Mouse (Mus musculus) cerebellum, postnatal 36 days (tissue): Measurements from ENCODE around the gene Slit1.

Source experiments
- DNase-seq, 2 experiments: peaks; one replicate each; pipeline ENCODE4 v3.0.0; 2021 to 2022; ENCODE audit warnings: mixed read lengths in 2 of 2

Gene Slit1

DNA sequence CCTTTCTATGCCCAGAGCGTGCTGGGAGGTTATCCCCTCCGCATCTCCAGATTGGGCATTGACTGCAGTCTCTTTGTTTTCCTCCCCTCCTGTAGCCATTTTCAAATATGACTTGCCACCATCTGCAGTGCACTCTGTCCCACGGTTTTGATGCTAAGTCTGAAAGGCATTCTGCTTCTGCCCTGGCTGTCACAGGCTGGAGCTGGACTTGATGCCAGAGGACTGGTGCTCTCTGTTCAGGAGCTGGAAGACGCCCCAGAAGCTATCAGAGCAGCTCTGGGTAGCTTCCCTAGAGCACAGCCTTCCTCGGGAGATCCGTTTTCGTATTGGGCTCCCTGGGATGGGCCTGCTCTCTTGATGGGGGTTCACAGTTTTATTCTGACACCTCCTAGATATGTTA is 154.4 kb downstream of the Slit1 start:
- DNase-seq: no peak

DNA sequence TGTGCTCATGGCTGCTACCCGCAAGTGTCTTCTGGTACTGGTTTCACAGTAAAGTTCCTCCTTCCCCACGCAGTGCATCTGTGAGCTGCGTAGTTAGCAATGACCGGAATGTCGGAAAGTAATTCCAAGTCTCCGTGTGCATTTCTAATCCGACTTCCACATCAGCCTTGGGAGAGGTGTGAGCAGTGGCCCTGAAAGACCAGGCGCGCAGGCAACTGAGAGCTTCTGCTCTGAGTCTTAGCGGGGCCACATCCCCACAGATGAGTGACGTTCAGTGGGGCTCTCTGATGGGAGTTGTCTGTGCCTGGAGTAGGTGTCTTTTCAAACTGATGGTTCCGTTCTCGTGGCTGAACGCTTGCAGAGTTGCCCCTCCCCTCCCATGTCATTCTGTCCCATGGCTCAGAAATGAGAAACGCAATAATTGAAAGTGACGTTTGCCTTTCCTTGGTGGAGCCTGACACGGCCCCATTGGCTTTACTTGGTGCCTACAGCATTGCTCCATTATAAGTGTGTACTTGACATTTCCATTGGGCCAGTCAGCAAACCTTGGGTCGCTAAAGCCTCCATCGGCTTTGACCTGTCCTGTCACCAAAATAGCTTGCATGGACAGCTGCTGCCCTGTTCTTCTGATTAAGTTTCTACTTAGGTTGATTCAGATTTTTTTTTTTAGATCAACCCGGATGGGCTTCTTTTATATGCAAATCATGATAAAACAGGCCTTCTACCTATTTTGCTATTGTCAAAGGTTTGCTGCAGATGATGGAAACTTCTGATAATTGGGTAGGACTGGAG is 155.8 kb downstream of the Slit1 start:
- DNase-seq: no peak

DNA sequence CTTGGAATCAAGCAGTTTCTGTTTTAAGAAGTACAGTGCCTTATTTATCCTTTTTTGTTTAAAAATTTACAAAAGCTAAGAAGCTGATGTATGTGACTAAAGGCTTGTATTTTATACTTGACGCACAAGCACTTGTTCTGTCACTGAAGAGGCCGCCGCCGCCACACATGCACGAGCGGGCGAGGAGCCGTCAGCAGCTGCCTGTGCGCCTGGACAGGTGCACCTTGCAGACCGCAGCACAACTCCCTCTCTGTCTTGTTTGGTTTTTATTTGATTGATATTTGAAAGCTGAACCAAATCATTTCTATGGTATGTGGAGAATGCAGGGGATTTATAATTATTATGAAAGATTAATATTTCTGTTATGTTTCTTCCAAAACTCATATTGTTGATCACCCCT is 156.7 kb downstream of the Slit1 start:
- no peak for DNase-seq

DNA sequence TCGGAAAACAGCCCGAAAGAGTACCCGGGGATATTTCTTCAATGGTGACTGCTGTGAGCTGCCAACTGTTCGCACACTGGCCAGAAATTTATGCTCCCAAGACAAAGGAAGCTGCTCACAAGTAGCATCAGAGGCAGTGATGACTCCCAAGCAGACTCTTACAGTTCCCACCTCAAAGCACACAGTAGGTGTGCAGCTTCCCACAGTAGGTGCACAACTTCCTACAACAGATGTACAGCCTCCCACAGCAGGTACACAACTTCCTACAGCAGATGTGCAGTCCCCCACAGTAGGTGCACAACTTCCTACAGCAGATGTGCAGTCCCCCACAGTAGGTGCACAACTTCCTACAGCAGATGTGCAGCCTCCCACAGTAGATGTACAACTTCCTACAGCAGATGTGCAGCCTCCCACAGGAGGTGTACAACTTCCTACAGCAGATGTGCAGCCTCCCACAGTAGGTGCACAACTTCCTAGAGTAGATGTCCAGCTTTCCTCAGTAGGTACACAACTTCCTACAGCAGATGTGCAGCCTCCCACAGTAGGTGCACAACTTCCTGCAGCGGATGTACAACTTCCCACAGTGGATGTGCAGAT is 160.4 kb downstream of the Slit1 start:
- DNase-seq: no peak

DNA sequence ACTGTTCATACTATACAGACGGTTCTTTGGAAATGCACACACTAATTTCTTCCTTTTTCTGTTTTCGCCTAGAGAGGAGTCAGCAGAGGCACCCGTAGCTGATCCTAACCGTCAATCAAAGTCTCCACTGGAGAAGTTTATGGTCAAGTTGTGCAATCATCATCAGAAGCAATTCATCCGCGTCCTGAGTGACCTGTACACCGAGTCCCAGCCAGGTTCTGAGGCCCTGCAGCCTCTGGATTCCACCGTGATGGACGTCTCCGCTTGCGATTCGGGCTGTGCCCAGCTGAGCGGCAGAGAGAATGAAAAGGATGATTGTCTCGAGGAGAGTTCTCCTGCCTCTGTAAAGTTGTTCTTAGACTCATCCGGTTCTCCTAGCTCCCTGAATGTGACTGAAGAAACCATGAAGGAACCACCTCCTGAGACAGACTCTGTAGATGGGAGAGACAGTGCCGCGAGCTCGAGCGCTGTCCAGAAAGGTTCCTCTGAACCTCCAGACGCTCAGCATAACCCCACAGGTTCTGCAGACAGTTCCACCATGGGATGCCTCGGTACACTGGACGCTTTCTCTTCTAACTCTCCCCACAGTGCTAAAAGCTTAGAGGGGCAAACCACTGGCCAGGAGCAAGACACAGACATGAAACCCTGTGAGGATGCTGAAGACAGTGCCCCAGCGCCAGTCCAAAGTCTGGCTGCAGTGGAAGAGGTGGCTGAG is 161.6 kb downstream of the Slit1 start, which contains the start of gene Gm340:
Gene Gm340, plus strand, starts transcription at position 665 of the 715 bp plus-strand sequence.
- DNase-seq: no peak

DNA sequence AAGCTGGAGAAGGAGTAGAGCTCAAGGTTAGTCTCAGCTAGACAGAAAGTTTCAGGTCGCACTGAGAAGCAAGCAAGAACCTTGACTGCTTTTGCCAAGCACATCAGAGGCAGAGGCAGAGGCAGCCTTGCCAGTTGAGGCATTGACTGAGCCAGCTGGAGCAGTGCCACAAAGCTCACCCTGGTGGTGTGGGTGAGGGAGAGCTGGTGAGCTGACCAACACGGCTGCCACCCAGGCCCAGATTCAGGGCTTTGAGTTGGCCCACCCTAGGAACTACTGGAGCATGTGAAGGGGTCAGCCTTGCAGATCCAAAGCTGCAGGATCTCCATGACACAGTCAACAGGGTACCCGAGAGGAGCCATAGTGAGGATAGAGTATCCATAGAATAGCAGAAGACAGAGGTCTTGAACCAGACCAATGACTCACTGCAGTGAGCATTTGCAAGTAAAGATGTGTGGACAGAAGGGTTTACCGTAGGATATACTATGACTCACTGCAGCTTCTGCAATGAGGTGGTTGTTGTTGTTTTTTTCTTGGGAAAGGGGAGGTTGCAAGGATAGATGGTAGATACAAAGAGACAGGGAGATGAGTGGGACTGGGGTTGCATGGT is 164.0 kb downstream of the Slit1 start:
- DNase-seq: no peak

DNA sequence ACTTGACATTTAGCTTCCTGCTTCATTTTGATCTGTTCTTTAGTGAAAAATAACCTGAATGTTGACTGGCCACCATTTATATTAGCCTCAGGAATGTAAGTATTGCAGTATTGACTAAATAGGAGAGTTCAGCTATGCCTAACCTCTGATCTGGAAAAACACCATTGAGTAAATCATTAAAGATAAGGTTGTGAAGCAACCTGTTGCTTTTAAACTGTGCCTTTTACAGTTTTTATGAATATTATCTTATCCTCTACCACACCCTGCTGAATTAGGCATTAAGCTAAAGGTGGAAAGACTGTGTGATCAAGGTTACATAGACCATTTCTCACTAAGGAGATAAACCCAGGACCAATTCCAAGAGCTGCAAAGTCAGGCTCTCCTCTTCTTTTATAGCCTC is 165.9 kb downstream of the Slit1 start:
- no peak for DNase-seq

DNA sequence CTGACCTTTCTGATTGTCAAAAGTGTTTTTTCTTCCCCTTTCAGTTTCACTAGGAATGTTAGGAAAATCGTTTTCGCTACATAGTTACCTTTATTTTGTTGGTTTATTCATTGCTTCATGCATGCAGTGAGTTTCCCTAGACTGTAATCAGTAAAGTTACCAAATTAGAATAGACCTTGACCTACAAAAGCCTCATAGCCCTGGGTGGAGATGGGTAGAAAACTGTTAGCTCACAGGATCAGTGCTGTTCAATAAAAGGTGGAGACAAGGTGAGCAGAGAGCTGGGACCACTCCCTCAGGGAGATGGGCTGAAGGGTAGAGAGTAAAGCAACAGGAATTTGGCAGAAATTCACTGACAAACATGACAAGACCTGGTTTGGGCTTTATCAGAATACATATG is 169.8 kb downstream of the Slit1 start:
- no peak for DNase-seq

DNA sequence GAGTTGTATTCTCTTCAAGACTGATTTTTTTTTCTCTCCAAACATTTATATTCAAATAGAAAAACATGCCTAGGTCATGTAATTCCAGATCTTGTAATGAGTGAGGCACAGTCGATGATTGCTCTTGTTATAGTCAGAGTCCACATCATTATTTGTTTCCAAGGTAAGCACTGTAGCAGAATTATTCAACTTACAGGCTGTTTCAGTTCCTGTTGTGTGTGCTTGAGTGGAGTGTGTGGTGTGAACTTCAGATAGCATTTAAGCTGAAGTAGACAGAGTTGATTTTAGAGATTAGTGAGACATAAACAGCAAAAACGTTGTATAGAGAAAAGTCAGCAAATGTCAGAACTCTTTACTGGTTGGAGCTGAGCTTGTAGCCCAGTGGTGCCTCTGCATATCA is 174.7 kb downstream of the Slit1 start:
- DNase-seq: no peak

DNA sequence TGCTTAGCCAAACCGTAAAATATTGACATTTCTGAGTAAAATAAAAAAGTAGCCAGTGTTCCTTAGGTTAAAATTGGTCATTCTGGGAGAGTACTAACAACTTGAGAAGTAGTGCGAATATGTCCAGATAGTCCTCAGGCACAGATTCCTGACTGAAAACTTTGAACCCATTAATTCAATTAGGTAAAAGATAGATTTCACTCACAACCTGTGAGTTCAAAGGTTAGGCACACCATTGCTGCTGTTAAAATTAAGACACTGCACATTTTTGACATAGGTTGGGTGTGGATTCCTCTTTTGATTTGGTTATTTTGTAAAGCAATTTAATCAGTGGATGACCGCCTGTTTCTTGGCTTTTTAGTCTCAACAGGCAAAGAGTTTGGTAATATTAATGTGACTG is 182.6 kb downstream of the Slit1 start:
- DNase-seq: no peak

DNA sequence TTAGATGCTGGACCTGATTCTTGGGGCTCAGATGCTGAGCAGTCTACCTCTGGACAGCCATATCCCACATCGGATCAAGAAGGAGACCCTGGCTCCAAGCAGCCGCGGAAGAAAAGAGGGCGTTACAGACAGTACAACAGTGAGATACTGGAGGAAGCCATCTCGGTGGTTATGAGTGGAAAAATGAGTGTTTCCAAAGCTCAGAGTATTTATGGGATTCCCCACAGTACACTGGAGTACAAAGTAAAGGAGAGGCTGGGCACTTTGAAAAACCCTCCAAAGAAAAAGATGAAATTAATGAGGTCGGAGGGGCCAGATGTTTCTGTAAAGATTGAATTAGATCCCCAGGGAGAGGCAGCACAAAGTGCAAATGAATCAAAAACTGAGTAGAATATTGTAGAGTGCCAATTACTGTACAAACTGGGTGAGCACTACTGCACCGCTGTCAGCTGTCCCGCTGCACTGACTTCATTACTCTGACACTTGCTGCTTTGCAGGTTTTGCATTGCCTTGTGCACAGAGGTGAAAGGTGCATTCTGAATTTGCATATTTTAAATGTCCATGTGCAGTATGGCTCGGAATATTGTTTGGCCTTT is 184.5 kb downstream of the Slit1 start:
- DNase-seq: no peak

DNA sequence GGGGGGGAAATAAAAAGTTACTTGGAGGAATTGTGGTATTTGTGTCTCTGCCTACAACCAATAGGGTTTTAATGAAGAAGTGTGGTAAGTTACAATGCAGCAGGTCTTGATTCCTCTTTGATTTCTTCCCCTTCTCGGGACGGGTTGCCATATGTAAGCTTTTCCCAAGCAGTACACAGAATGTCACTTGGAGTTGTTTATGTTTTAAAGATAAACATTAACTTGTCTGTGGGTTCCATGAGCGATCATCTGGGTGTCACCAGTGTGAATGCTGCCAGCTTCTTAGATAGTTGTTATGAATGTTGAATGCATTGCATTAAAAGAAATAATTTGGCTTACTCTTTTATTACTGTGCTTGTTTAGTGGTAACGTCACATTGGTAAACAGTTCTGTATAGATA is 186.0 kb downstream of the Slit1 start:
- no peak for DNase-seq

DNA sequence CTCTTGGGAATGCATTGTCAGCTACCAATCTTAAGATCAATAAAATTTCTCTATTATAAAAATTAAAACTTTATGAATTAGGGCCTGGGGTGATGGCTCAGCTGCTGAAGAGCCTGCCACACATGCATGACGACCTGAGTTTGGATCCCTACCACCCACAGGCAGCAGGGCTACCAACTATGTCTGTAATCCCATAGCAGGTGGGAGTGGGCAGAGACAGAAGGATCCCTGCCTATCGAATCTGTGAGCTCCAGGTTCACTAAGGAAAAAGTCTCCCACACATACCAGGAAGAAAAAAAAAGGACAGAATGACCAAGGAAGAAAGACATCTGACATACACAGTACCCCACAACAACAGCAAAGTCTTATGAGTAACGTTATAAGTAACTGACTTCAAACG is 186.5 kb downstream of the Slit1 start:
- DNase-seq: no peak
